In genomic region chr11:62844562-62844961, GRCm38 (mm10) we compare ENCODE assay signal across 21 mouse cellular contexts. TPM values are rescaled to one million over a fixed set of nuclear protein-coding genes. Genes with fewer than 3 reads are reported as not detected.
DNase-seq lines count a peak whose midpoint lies in the region; ATAC-seq lines count a peak whose summit lies in the region.
"Had no signal": no experiment of that assay in that cellular context is flagged by ENCODE, and none has a peak within 500 bp of the region (broad histone marks: within the 10 kb centered on the region; RNA-seq: fewer than 3 reads in every experiment).

No protein-coding gene starts in this region.

- no peaks in the 10 kb centered on the region for H3K9me3 ChIP-seq in liver, embryonic 13.5 days (replicated peaks)
- H3K9me3 ChIP-seq: embryonic facial prominence, embryonic 13.5 days; forebrain, embryonic 12.5 days; G1E; heart, embryonic 15.5 days; hindbrain, embryonic 13.5 days had no signal

- H3K27ac ChIP-seq in liver, embryonic 13.5 days = no peak overlapping the region
- H3K27ac ChIP-seq: embryonic facial prominence, embryonic 13.5 days; forebrain, embryonic 12.5 days; heart, adult 2 months; heart, embryonic 15.5 days; hindbrain, embryonic 13.5 days had no signal

- no peak for DNase-seq in liver, embryonic 13.5 days
- DNase-seq in liver = no peak
- DNase-seq in thymus, postnatal 14 days = peak; percentile 16
- no peak for DNase-seq in thymus, postnatal 36 days
- no peak for DNase-seq in cerebellum, postnatal 36 days
- DNase-seq in cerebellum, adult 11-12 months = no peak
- DNase-seq: adrenal gland, adult 8-10 months; adrenal gland, postnatal 36 days; cerebellum, adult 8-10 months; cerebellum, postnatal 14 days; gastrocnemius, postnatal 14 days; heart, adult 2 months; heart, postnatal 14 days had no signal

- 29% methylated on average over 5 of the region's 5 CpGs for WGBS in liver, embryonic 13.5 days (ENCODE audit: insufficient replicate concordance)

- no peak overlapping the region for H3K4me3 ChIP-seq in liver, embryonic 13.5 days (replicated peaks)
- H3K4me3 ChIP-seq: embryonic facial prominence, embryonic 13.5 days; forebrain, embryonic 12.5 days; heart, adult 2 months; heart, embryonic 15.5 days; hindbrain, embryonic 13.5 days had no signal

- no peaks in the 10 kb centered on the region for H3K27me3 ChIP-seq in liver, embryonic 13.5 days
- H3K27me3 ChIP-seq: embryonic facial prominence, embryonic 13.5 days; forebrain, embryonic 12.5 days; heart, embryonic 15.5 days; hindbrain, embryonic 13.5 days had no signal

- no peak overlapping the region for H3K9ac ChIP-seq in liver, embryonic 13.5 days
- H3K9ac ChIP-seq: embryonic facial prominence, embryonic 13.5 days; forebrain, embryonic 12.5 days; heart, embryonic 15.5 days; hindbrain, embryonic 13.5 days had no signal

- H3K4me2 ChIP-seq in liver, embryonic 13.5 days = no peak overlapping the region
- H3K4me2 ChIP-seq: embryonic facial prominence, embryonic 13.5 days; forebrain, embryonic 12.5 days; heart, embryonic 11.5 days; heart, embryonic 15.5 days; hindbrain, embryonic 13.5 days had no signal

- ATAC-seq in liver, embryonic 13.5 days (ENCODE audit: low read depth) = peak; percentile 47; the same call in 1 of the 2 replicates
- peak; percentile 33; the same call in 1 of the 2 replicates for ATAC-seq in common myeloid progenitor, adult 5-6 weeks (replicated peaks; ENCODE audit: low read depth, poor library complexity, severe bottlenecking)
- ATAC-seq: forebrain, embryonic 16.5 days had no signal

- peaks cover 26% of the 10 kb centered on the region for H3K4me1 ChIP-seq in liver, embryonic 13.5 days (replicated peaks)

- no peaks in the 10 kb centered on the region for H3K36me3 ChIP-seq in liver, embryonic 13.5 days
- H3K36me3 ChIP-seq: forebrain, embryonic 12.5 days; heart, embryonic 15.5 days had no signal

RNA-seq across cellular contexts. Expression of gene Fbxw10, which starts 2.3 kb away (rescaled TPM):
- 0.03 and 0.07 TPM in 2 replicates for polyA plus RNA-seq in liver, embryonic 13.5 days (2015; fragmentation: Nextera tagmentation; extraction: Ambion mirVana)
- total RNA-seq in common myeloid progenitor, adult 5-6 weeks (2017) = 0.58 and 1.2 TPM in 2 replicates
- polyA plus RNA-seq: G1E had no signal

RNA-seq across cellular contexts. Expression of gene Trim16, which starts 24.5 kb away (rescaled TPM):
- polyA plus RNA-seq in liver, embryonic 13.5 days (2015; fragmentation: Nextera tagmentation; extraction: Ambion mirVana) = 0.65 and 0.73 TPM in 2 replicates
- total RNA-seq in common myeloid progenitor, adult 5-6 weeks (2017) = 16.1 and 16.3 TPM in 2 replicates
- polyA plus RNA-seq: G1E had no signal

RNA-seq across cellular contexts. Expression of gene Tvp23b, which starts 34.7 kb away (rescaled TPM):
- polyA plus RNA-seq in liver, embryonic 13.5 days (2015; fragmentation: Nextera tagmentation; extraction: Ambion mirVana) = 29.2 and 36.1 TPM in 2 replicates
- total RNA-seq in common myeloid progenitor, adult 5-6 weeks (2017) = 37.7 and 59.4 TPM in 2 replicates

RNA-seq across cellular contexts. Expression of gene Zfp286, which starts 55.3 kb away (rescaled TPM):
- 1.8 and 2.1 TPM in 2 replicates for polyA plus RNA-seq in liver, embryonic 13.5 days (2015; fragmentation: Nextera tagmentation; extraction: Ambion mirVana)
- total RNA-seq in common myeloid progenitor, adult 5-6 weeks (2017) = 4.2 and 5.1 TPM in 2 replicates
- polyA plus RNA-seq: G1E had no signal
